Mouse (Mus musculus): ENCODE data around the gene Hoxb9.

Gene Hoxb9

DNA sequence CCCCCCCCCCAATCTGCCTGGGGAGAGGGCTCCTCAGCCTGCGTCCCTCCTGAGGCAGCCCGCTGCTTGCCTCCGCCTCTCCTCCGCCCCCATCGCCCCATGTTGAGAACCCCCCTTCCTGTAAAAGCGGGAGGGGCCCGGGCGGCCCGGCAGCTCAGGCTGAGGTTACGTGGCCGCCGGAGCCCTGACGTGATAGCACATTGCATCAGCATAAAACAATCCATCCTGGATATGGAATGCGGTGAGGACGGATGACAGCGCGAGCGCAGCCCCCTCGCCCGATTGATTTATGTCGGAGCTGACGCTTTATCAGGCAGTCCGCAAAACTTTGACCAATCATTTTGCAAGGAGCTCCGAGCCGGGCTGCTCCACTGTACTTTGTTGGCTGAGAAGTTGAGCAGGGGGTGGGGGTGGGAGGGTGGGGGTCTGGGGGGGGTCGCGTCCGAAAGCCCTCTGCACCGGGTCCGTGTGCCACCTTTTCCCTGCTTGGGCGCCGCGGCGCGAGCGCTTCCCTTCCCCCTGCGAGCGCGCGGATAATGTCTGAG, at the start of gene Hoxb9:
Gene Hoxb9, plus strand, starts transcription at position 462 of the 545 bp plus-strand sequence.
- DNase-seq: no peak

DNA sequence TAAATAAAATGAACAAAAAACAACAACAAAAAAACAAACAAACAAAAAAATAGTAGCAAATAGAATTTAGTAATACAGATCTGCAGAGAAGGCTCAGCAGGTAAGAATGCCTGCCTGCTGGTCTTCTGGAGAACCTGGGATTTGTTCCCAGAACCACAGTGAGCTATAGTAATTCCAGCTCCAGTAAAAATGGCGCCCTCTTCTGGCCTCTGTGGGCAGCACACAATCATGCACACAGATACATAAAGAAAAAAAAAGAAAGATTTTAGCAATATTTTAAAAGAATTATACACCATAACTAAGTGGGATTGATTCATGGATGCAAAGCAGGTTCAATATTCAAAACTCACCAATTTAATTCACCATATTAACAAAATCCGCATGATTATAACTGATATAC, 47.4 kb upstream of the Hoxb9 start:
- no peak for DNase-seq

DNA sequence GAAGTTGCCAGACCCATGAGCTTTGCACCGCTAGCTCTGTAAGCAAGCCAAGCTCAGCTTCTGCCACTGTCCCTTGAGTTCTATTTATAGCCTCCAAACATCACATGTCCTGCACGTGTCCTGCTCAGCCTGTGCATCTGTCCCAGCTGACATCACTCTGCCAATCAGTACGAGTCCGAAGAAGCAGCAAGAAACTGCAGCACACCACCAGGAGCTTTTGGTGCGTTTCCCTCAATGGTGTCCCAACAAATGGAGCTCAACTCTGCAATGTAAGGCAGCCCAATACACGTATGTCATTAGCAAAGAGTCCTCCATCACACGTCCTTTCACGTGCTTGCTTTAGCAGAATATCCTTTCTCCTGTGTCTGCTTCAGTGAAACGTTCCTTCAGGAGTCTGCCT, 43.6 kb upstream of the Hoxb9 start:
- DNase-seq: no peak

DNA sequence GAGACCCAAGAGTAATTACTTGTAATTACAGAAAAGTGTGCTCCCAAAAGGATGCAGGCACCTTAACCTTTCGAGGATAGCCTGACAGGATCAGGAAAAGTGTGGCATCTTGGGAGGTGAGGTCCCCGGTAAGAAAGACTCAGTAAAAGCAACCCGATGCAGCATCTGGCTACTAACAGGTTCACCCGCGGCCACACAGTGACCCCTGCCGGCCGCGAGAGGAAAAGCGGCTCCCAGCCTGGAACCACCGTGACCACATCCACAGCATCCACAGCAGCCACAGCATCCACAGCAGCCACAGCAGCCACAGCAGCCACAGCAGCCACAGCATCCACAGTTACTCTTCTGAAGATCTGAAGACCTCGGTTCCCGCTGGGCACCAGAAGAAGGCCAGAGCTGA, 36.4 kb upstream of the Hoxb9 start:
- peak; percentile 5 for DNase-seq

DNA sequence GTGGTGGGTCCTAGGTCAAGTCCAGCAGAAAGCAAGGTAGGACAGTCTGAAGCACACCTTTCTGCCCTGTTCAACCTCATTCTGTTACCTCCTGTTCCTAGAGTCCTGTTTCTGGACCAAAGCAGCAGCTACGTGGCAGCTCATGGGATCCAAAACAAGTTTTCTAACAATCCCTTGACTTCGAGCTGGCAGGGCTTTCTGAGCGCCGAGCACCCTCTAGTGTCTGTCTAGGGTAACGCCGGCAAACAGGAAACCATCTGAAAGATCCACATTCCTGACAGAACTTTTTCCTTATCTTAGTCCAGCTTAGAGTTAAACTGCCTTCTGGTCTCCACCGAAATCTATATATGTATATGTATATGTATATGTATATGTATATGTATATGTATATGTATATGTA, 31.0 kb upstream of the Hoxb9 start:
- DNase-seq: peak; percentile 8

DNA sequence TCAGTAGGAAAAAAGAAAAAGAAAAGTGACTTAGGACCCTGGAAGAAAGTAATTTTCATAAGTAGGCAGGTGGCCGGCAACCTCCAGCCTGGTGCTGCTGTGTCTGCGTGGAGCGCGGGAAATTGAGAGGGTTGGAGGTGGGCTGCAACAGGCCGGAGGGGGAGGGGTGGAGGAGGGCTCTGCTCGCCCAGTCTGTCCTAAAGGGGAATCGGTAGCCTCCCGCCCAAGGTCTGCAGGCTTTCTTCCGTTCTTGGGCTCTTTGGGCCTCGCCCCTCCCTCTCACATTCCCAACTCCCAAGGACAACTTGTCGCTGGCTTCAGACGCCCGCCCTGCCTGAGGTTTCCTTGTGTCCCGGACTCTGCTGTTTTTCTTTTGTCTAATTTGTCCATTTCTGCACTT, 20.4 kb upstream of the Hoxb9 start:
- DNase-seq: no peak

DNA sequence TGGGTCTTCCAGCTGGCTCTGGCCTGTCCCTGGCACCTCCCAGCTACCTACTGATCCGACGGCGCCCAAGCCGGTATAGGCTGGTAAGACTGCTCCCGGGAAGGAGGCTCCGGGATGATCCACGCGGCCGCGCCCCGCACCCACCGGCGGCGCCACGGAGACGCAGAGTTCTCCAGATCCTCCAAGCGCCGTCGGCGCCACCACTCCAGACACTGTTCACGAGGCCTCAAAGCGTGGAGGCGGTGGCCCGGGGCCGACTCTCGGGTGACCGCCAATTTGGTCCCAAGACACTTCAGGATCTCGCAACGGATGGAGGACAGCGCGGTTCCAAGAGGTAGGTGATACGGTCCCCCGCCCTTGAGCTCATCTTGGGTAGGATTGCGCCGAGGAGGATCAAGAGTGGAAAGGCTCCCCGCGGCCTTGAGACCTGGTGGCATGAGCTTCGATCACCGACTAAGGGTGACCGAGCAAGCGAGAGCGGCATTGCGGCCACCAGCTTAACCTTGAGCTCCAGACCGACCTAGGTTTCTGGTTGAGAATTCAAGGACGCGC, 19.7 kb upstream of the Hoxb9 start:
- DNase-seq: no peak

DNA sequence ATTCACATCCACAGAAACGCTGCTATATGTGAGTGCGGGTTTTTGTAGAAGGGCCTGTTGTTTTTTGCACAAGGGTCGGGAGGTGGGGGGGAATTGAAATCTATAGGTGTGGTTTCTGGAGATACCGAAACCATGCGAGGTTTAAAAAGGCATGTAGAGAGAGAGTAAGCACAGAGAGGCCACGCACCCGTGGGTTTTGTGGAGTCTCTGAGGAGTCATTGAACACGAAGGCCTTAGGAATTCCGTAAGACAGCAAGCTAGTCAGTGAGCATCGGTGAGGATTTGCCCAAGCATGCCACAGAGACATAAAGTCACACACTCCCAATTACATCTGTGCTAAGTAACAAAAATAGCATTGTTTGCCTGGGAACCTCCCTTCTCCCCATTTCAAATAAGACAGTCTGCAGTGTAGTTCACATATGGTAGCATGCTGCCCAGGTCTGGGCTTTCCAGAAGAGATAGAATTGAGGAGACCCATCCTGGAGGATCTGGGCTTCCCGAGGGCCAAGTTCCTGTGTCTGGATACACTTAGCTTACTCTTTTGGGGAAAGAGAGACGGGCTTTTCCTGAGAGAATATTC, 18.6 kb upstream of the Hoxb9 start:
- DNase-seq: no peak

DNA sequence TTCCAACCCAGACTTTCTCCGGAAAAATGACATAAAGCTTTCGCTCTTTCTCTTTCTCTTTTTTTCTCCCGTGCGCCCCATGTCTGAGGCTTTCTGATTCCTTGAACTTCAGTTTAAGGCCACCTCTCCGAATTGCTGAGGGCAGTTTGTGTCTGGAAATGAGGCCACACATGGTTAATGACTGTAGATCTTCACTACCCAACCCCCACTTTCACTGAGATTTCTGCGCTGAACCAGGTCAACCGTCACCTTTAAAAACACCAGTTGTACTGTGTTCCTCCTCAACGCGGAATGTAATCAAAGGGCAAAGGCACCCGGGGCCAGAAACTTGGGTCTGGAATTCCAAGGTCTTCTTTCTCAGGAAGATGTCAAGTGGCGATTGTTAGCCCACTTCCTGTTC, 17.0 kb upstream of the Hoxb9 start:
- DNase-seq: no peak

DNA sequence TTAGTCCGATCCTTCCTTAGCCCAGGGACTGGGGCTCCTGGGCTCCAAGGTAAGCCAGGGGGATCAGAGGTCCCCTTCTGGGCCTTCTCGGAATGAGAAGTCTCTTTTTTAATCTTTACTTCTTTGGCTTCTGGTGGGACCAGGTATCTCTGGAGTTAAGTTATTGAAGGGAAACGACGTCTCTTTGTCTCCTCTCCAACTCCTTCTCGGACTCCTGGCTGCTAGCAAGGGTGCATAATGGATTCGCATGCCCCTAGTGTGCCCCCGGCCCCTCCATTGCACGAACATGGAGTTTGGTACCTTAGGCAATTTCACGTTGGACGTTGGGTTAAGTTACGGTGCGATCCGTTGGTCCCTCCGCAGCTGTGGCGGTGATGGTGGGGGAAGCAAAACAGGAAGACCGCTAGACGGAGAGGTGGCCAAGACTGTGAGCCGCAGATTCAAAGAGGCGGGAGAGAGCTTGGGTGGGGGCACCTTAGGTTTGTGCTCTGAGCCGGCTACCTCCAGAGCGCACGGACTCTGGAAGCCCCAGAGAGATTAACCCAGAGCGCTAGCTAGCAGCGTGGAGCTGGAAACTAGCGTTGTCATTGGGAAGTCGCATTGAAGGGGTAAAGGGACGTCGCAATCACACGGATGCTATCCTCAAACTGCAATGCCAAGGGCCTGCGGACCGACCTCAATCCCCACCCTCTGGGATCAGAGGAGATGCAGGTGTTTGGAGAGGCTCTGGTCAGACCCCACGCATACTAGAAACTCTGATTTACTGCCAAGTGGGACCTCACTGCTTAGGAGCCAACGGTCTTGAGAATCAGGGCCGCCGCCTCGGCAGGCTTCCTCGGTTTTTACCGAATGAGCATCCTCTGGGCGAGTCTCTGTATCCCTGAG, 15.9 kb upstream of the Hoxb9 start:
- DNase-seq: no peak

DNA sequence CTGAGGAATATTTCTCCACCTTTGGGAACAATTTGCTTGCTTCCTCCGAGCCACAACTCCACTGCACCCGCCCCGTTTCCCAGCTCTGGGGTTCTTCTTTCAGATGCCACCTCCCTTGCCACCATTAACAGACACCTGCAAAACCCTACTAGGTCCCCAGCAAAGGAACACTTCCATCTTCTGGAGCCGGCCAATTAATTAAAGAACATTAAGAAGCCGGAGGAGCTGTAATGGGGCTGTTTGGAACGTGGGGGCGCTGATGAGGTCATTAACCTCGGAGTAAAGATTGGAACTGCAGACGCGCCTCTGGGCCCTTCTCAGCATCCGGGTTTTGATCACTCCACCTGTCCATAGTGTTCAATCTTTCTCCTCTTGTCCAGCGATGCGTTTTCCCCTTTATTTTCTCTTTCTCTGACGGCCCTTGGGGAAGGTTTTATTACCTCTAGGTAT, 15.2 kb upstream of the Hoxb9 start:
- DNase-seq: no peak

DNA sequence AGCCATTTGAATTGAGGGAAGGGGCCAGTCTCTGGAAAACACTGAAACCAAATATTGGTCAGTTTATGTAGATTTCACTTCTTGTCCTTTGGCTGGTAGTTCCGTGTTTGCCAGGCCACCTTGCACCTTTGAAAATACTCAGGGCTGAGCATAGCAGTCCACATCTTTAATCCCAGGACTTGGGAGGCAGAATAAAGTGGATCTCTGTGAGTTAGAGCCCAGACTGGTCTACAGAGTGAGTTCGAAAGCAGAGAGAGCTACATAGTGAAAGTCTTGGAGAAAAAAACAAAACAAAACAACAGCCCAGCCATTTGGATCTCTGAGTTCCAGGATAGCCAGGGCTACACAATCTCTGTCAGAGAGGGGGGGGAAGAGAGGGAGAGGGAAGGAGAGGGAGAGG, 14.1 kb upstream of the Hoxb9 start:
- DNase-seq: no peak

DNA sequence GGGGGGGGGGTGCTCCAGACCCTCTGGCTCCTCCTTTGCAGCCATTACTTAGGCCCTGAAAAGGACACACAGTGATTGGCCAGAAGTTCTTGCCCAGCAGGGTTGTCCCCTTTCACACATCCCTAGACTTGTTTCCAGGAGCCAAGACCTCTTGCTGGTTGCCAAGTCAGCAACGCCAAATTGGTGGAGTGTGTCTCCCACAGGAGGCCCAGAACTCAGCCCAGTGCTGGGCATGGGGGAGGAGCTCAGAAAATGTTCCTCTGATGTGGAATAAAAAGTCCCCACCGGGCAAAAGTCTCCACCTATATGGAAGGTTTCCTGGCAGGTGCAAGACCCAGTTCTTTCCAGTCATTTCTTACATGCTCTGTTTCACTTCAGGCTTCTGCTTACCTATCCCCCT, 12.2 kb upstream of the Hoxb9 start:
- no peak for DNase-seq

DNA sequence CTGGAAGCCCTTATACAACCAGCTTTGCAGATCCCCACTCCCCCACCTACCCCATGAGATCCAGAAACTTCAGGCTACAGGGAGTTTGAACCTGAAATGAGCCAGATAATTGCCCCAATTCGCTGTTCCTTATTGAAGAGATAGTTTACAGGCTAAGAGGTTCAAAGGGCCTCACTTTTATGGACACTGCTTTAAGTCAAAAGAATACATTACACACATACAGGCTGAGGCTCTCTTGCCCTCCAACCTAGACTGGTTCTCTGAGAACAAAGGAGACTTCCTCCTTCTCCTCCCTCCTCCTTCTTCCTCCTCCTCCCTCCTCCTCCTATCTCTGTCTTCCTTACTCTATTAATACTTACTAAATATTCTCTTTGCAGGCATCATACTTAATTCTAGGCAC, 11.7 kb upstream of the Hoxb9 start:
- no peak for DNase-seq

DNA sequence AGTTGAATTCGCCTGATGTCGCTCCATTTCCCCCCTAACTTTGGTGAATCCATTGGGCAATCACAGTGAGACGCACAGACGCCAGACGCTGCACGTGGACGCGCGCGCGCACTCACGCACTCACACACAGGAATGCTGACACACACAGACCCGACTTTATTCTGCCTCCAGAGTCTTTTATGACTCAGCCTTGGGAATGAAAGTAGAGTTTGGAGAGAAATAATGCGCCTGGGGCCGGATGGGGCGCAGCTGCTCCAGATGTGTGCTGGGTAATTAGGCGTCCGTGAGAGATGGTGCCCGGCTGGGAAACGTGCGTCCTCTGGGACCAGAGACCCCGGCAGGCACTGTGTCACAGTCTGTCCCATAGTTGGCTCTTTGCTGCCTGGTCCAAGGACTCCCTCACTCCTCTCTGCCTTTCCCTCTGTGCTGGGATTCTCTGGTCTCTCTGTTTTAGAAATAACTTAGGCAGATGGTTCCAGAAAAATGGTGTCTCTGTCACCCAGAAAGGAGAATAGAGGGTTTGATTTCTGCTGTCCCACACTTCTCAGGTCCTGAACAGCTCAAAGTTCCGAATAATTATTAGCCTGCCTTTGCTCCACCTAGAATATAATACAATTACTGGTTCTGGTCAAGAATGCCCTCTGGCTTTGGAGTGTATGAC, 10.8 kb upstream of the Hoxb9 start:
- no peak for DNase-seq

DNA sequence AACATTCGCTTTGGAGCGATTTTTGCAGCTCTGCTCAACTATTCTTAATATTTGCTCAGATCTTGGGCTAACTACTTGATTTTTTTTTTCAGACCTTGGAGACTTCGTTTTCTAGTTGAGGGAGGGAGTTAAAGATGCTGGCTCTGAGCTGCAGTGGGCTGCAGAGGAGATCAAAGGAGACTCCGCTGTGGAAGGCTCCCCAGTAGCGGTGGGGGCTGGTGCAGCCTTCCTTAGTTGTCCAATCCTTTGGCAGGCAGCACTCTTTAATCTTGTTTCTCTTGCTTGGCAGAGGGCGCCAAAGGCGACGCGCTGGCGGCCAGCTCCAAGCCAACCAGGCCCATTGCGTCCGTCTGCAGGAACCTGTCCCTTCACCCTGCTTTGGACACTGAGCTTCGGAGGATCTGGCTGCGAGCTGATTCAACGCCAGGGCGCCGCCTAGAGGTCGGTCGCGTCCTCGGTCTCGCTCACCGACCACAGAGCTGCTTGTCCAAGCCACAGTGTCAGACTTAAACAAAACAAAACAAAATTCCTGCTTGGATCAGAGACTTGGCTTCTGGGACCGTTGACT, 9.8 kb upstream of the Hoxb9 start:
- no peak for DNase-seq

DNA sequence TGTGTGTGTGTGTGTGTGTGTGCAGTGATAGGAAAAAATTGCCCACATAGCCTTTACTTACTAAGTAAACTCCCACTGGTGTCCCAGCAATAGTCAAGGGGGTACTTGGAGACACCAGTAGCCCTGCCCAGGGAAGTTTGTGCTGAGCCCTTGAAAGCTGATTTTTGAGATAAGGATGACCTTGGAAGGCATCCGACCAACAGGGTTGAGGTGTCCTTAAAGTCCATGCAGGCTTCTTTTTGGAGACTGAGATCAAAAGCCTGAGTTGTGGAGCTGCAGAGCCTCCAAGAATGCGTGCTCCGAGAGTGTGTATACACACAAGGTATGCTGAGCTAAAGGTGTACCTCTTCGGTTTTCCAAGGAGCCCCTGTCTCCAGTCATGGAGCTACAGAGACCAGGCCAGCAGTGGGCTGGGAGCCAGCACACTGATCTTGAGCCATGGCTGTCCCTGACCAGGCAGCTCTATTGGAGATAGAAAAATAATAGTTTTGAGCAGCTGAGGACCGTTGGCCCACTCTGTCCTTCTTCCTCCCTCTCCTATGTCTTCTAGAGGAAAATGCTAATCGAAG, 8.9 kb upstream of the Hoxb9 start:
- DNase-seq: no peak

DNA sequence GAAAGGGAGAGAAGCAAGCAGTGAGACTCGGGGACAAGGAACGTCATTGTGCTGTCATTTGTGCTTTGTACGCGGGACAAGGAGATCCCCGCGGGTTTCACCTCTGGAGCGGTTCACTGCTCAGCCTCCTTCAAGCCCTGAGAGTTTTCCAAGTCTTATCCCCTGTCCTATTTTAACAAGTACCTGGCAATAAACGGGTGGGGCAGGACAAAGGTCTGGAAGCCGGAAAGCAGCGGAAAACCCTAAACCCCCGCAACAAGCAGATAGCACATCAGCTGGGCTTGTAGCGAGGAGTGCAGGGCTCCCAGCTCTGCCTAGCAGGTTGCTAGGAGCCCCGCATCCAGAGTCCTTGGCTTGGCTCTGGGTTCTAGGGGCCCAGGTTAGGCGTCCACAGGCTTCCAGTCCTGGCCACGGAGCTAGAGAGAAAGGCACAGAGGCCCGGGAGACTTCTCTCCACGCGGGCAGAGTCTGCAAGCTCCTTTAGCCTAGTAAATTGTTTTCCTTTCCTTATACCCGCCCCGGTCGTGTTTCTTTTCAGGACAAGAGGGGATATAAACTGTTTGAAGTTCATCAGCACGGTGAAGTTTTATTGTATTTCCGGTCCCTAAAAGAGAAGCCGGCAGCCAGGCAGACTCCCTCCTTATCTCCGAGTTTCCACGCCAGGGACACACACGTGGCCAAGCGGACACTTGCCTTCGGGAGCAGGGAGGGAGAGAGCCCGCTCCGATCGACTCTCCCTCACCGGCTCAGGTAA, 7.4 kb upstream of the Hoxb9 start:
- no peak for DNase-seq

DNA sequence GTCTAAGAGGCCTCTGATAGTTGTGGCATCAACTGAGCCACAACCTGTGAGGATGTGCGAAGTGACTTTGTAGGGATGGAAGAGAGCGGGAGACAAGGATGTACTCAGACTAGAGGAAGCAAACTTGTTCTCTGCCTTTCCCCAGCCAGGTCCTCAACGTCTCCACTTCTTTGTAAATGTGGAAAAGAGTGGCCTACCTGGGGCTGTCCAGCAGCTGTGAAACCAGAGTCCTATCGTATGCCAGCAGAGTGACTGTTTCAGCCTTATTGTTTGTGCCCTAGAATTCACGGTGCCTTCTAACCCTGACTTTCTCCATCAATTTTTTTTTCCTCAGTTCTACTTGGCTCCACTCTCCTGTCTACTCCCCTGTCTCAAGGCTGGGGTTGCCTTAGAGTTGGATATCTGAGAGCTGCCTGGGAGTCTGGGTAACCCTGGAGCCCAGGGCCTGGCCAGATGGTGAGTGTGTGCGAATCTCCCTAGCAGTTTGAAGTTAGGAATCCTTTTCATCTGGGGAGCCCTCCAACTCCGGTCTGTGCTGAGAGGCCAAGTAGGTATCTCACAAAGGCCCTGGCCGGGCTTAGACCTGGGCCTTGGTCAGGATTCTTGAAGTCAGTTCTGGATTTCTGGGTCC, 6.8 kb upstream of the Hoxb9 start:
- no peak for DNase-seq

DNA sequence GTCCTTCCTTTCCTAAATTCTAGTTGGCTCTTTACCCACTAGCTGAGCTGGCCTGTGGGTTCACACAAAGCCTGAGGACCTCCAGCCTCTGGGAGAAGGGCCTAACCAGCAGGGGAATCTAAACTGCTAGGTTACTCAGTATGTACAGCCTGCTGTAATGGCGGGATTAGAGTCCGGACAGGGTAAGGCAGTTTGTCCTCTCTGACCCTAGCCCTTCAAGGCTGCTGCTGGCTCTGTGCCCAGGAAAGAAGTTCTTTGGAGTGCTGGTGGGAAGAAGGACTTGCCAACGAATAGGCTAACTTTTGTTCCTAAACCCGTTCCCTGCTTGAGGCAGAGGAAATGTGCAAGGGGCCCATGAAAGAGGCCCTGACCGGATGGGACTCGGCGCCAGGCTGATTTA, 5.3 kb upstream of the Hoxb9 start:
- no peak for DNase-seq

Data from cerebellum, adult 11 months (tissue).